Mouse (Mus musculus) testis, adult 2 months (tissue): ENCODE measurements around the gene Pias3. TPM values are rescaled to one million over a fixed set of nuclear protein-coding genes. Genes with fewer than 3 reads are reported as not detected.

ENCODE experiments used
- H3K27ac ChIP-seq: fragments of 200-500 bp; 2 replicates; pipeline ENCODE4 v1.5.1; 2012; ENCODE audit warnings: low read depth, low read length; ENCODE audit not compliant: control insufficient read depth, insufficient read depth
- H3K27me3 ChIP-seq: fragments of 200-500 bp; 2 replicates; pipeline ENCODE4 v1.6.1; 2012; ENCODE audit warnings: mild to moderate bottlenecking, low read length, moderate library complexity; ENCODE audit not compliant: control insufficient read depth, insufficient read depth
- H3K36me3 ChIP-seq: fragments of 200-500 bp; 2 replicates; pipeline ENCODE4 v1.6.1; 2012; ENCODE audit warnings: mild to moderate bottlenecking, low read length; ENCODE audit not compliant: control insufficient read depth, insufficient read depth
- H3K4me1 ChIP-seq: fragments of 200-500 bp; 2 replicates; pipeline ENCODE4 v1.6.1; 2012; ENCODE audit warnings: low read length; ENCODE audit not compliant: control insufficient read depth, insufficient read depth
- H3K4me3 ChIP-seq: fragments of 200-500 bp; 2 replicates; pipeline ENCODE4 v1.5.1; 2012; ENCODE audit warnings: low read depth, mild to moderate bottlenecking, low read length, moderate library complexity, mixed read lengths; ENCODE audit not compliant: control insufficient read depth
- CTCF ChIP-seq: fragments of 200-500 bp; IDR thresholded peaks from 2 replicates; pipeline ENCODE4 v1.5.1; 2012; ENCODE audit warnings: low read depth, mild to moderate bottlenecking, inconsistent platforms, low read length, moderate library complexity; ENCODE audit not compliant: control insufficient read depth, insufficient read depth, insufficient replicate concordance
- POLR2A ChIP-seq: fragments of 200-500 bp; IDR thresholded peaks from 2 replicates; pipeline ENCODE4 v1.6.1; 2012; ENCODE audit warnings: low read depth, mild to moderate bottlenecking, inconsistent platforms, low read length, moderate library complexity; ENCODE audit not compliant: control insufficient read depth
- polyA plus RNA-seq: library from polyadenylated mRNA; depleted of rRNA; stranded (reverse); fragments of >200 nt; gene quantifications from 2 replicates; pipeline ENCODE4 v1.2.3, GENCODE M21; 2012

Gene Pias3
- polyA plus RNA-seq, 1 experiment = 6.9 TPM

GRCm38 (mm10) chr3:96688854-96689253 is 7.3 kb upstream of the Pias3 start:
- Histone ChIP-seq H3K36me3 (no peaks in the 10 kb centered on the region), H3K4me1 (peaks cover 12% of the 10 kb centered on the region), H3K27ac (no peak overlapping the region), H3K4me3 (no peak overlapping the region), H3K27me3 (no peaks in the 10 kb centered on the region)
- TF ChIP-seq CTCF (no peak), POLR2A (no peak)

- Histone ChIP-seq H3K36me3 (no peaks in the 10 kb centered on the region), H3K4me3 (no peak overlapping the region), H3K4me1 (peaks cover 3% of the 10 kb centered on the region), H3K27ac (no peak overlapping the region), H3K27me3 (no peaks in the 10 kb centered on the region)
- TF ChIP-seq POLR2A = no peak
- no peak for TF ChIP-seq CTCF
Observed at GRCm38 (mm10) chr3:96690298-96690697, 5.9 kb upstream of the Pias3 start.

- H3K36me3 ChIP-seq = no peaks in the 10 kb centered on the region
- no peak overlapping the region for H3K27ac ChIP-seq
- H3K4me1 ChIP-seq = peaks cover 6% of the 10 kb centered on the region
- no peaks in the 10 kb centered on the region for H3K27me3 ChIP-seq
- H3K4me3 ChIP-seq = no peak overlapping the region
- TF ChIP-seq CTCF = no peak
- TF ChIP-seq POLR2A = no peak
Observed at GRCm38 (mm10) chr3:96692506-96692905, 3.7 kb upstream of the Pias3 start.

GRCm38 (mm10) chr3:96693579-96693978 is 2.6 kb upstream of the Pias3 start:
- peaks cover 14% of the 10 kb centered on the region for H3K4me1 ChIP-seq
- H3K27me3 ChIP-seq = no peaks in the 10 kb centered on the region
- H3K27ac ChIP-seq = no peak overlapping the region
- TF ChIP-seq CTCF = no peak
- TF ChIP-seq POLR2A = no peak
- no peak overlapping the region for H3K4me3 ChIP-seq
- no peaks in the 10 kb centered on the region for H3K36me3 ChIP-seq

GRCm38 (mm10) chr3:96696766-96697732 is 865 bp downstream of the Pias3 start:
- peaks cover 16% of the 10 kb centered on the region for H3K4me1 ChIP-seq
- H3K27ac ChIP-seq = peak overlapping the region; percentile 80
- TF ChIP-seq CTCF = no peak
- TF ChIP-seq POLR2A = peak; percentile 42; the same call in 1 of the 2 replicates
- H3K27me3 ChIP-seq = no peaks in the 10 kb centered on the region
- peak overlapping the region; percentile 93 for H3K4me3 ChIP-seq
- H3K36me3 ChIP-seq = no peaks in the 10 kb centered on the region

- Histone ChIP-seq H3K4me3 (peak overlapping the region; percentile 73), H3K27me3 (no peaks in the 10 kb centered on the region), H3K27ac (no peak overlapping the region), H3K36me3 (no peaks in the 10 kb centered on the region), H3K4me1 (peaks cover 13% of the 10 kb centered on the region)
- no peak for TF ChIP-seq CTCF
- no peak for TF ChIP-seq POLR2A
Observed at GRCm38 (mm10) chr3:96698993-96699690, 3.0 kb downstream of the Pias3 start.

- Histone ChIP-seq H3K27ac (no peak overlapping the region), H3K27me3 (no peaks in the 10 kb centered on the region), H3K36me3 (no peaks in the 10 kb centered on the region), H3K4me3 (peak overlapping the region; percentile 73; the same call in 1 of the 2 replicates), H3K4me1 (peaks cover 13% of the 10 kb centered on the region)
- no peak for TF ChIP-seq CTCF
- no peak for TF ChIP-seq POLR2A
Observed at GRCm38 (mm10) chr3:96700376-96700775, 4.2 kb downstream of the Pias3 start.
